Mouse (Mus musculus): Measurements from ENCODE around the gene Zscan29.

DNA sequence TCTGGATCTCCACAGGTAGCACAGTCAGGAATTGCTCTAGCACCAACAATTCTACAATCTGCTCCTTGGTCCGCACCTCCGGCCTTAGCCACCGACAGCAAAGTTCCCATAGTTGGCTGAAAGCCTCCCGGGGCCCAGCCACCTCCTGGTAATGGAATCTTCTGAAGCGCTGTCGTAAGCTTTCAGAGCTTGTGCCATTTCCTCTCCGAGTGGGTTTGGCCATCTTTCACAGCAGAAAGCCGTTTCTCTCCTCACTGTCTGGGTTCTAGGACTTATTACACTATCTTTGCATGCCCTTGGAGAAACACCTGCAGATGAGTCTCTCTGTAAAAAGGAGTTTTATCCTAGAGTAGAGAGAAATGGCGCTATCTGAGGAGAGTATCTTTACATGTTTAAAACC lies 1.0 kb downstream of the Zscan29 start:
- TF ChIP-seq CTCF (IDR thresholded peaks at IDR 0.05; ENCODE audit: low read depth) (no peak), EP300 (IDR thresholded peaks at IDR 0.05; ENCODE audit: low read depth) (no peak)
